Mouse (Mus musculus) adrenal gland, adult 18-20 months (tissue): ENCODE measurements around the gene Pxmp2. TPM values are rescaled to one million over a fixed set of nuclear protein-coding genes. Genes with fewer than 3 reads are reported as not detected.

Source experiments
- DNase-seq, 2 experiments: peaks; one replicate each; pipeline ENCODE4 v3.0.0; 2021 to 2022; ENCODE audit warnings: low spot score in 2 of 2
- total RNA-seq, 2 experiments: library from RNA; stranded (reverse); gene quantifications; 1 replicate in 1 of 2; 2 replicates in 1 of 2; pipeline ENCODE4 v1.2.3; 2021

Gene Pxmp2
- total RNA-seq, 2 experiments from 2014 or later, result 10.4 to 14.3 TPM

GRCm38 (mm10) chr5:110231638-110232037, 54.3 kb downstream of the Pxmp2 start:
- DNase-seq, result no peak

GRCm38 (mm10) chr5:110230780-110231461, 55.1 kb downstream of the Pxmp2 start, which contains the start of gene Ankle2:
Gene Ankle2 (plus strand): TSS chr5:110231004.
- peak; percentile 92 for DNase-seq

- DNase-seq, result no peak
Observed at GRCm38 (mm10) chr5:110230401-110230779, 55.6 kb downstream of the Pxmp2 start.

GRCm38 (mm10) chr5:110227336-110227883, 58.6 kb downstream of the Pxmp2 start:
- no peak for DNase-seq

GRCm38 (mm10) chr5:110225056-110225455, 60.9 kb downstream of the Pxmp2 start:
- DNase-seq, result no peak

Other genes with a start within 250 kb of the Pxmp2 start
- 1 to 10 TPM; 4.7 to 7.6 TPM for gene Gm17655, start 213.7 kb downstream of the Pxmp2 start, total RNA-seq
- under 1 TPM; 0.30 to 0.70 TPM for gene Gm35315, start 191.8 kb downstream of the Pxmp2 start, total RNA-seq
- under 1 TPM in 1 of 2 experiments, not detected in 1; 0.19 TPM for gene Plcxd1, start 186.2 kb downstream of the Pxmp2 start, total RNA-seq
- 10 to 100 TPM; 69.9 to 71.0 TPM for gene Gtpbp6, start 178.0 kb downstream of the Pxmp2 start, total RNA-seq
- gene Zfp605, start 176.1 kb downstream of the Pxmp2 start, total RNA-seq, result 1 to 10 TPM; 6.0 to 6.2 TPM
- gene Chfr, start 150.3 kb downstream of the Pxmp2 start, total RNA-seq, result 10 to 100 TPM; 20.3 to 31.9 TPM
- 10 to 100 TPM; 34.6 to 40.7 TPM for gene Golga3, start 109.5 kb downstream of the Pxmp2 start, total RNA-seq
- gene Ankle2, start 55.2 kb downstream of the Pxmp2 start, total RNA-seq, result 10 to 100 TPM; 36.1 to 37.4 TPM
- gene Pgam5, start 16.3 kb downstream of the Pxmp2 start, total RNA-seq, result 10 to 100 TPM; 45.2 to 49.5 TPM
- gene Pole, start 120 bp upstream of the Pxmp2 start, total RNA-seq, result 1 to 10 TPM in 1 of 2 experiments, under 1 TPM in 1; 0.90 to 1.1 TPM
- under 1 TPM; 0.54 to 0.80 TPM for gene P2rx2, start 57.0 kb upstream of the Pxmp2 start, total RNA-seq
- not detected for gene Lrcol1, start 58.5 kb upstream of the Pxmp2 start, total RNA-seq
- 10 to 100 TPM; 60.7 to 65.7 TPM for gene Fbrsl1, start 162.3 kb upstream of the Pxmp2 start, total RNA-seq